Mouse (Mus musculus) lung, embryonic 16.5 days (tissue): ENCODE data around the gene Carns1. TPM values are rescaled to one million over a fixed set of nuclear protein-coding genes. Genes with fewer than 3 reads are reported as not detected.

Experiments used
- ATAC-seq: fragments of 200-750 bp; cut with Nextera tagmentation; 2 replicates; pipeline ENCODE4 v1.8.0; 2017; ENCODE audit warnings: low read depth, mild to moderate bottlenecking, moderate library complexity
- H3K27ac ChIP-seq: fragments of 300-500 bp; sonication (generic); 2 replicates; pipeline ENCODE4 v1.5.1; 2014; ENCODE audit warnings: mild to moderate bottlenecking, control low read depth, low read length
- H3K27me3 ChIP-seq: fragments of 300-500 bp; sonication (generic); 2 replicates; pipeline ENCODE4 v1.6.1; 2014; ENCODE audit warnings: low read depth, low read length, mixed read lengths; ENCODE audit not compliant: control insufficient read depth, insufficient read depth
- H3K36me3 ChIP-seq: fragments of 300-500 bp; sonication (generic); 2 replicates; pipeline ENCODE4 v1.6.1; 2014; ENCODE audit warnings: low read length; ENCODE audit not compliant: control insufficient read depth, insufficient read depth
- H3K4me1 ChIP-seq: fragments of 300-500 bp; sonication (generic); replicated peaks from 2 replicates; pipeline ENCODE4 v1.6.1; 2014; ENCODE audit warnings: low read length, mixed read lengths; ENCODE audit not compliant: control insufficient read depth, insufficient read depth
- H3K4me2 ChIP-seq: fragments of 300-500 bp; sonication (generic); 2 replicates; pipeline ENCODE4 v1.6.1; 2014; ENCODE audit warnings: low read depth, low read length, control low read depth
- H3K4me3 ChIP-seq: fragments of 300-500 bp; sonication (generic); 2 replicates; pipeline ENCODE4 v1.5.1; 2014; ENCODE audit warnings: mild to moderate bottlenecking, low read length, control low read depth
- H3K9ac ChIP-seq: fragments of 300-500 bp; sonication (generic); 2 replicates; pipeline ENCODE4 v1.6.1; 2014; ENCODE audit warnings: low read length, control low read depth
- H3K9me3 ChIP-seq: fragments of 300-500 bp; sonication (generic); 2 replicates; pipeline ENCODE4 v1.6.1; 2016; ENCODE audit warnings: low read length; ENCODE audit not compliant: control insufficient read depth
- WGBS: fragments of 180-500 bp; shearing (Covaris S2); extraction: QIAGEN DNeasy Blood & Tissue Kit; methylation state at CpG from one replicate; pipeline ENCODE4 v1.1.7; 2014; 5-methylcytosine and 5-hydroxymethylcytosine counted together
- polyA plus RNA-seq: library from polyadenylated mRNA; unstranded; fragments of >200 nt; fragmentation: Nextera tagmentation; extraction: Ambion mirVana; gene quantifications from 2 replicates; pipeline ENCODE4 v1.2.1, GENCODE M21; 2015

Gene Carns1
- 2.5 and 3.2 TPM in 2 replicates for polyA plus RNA-seq

DNA sequence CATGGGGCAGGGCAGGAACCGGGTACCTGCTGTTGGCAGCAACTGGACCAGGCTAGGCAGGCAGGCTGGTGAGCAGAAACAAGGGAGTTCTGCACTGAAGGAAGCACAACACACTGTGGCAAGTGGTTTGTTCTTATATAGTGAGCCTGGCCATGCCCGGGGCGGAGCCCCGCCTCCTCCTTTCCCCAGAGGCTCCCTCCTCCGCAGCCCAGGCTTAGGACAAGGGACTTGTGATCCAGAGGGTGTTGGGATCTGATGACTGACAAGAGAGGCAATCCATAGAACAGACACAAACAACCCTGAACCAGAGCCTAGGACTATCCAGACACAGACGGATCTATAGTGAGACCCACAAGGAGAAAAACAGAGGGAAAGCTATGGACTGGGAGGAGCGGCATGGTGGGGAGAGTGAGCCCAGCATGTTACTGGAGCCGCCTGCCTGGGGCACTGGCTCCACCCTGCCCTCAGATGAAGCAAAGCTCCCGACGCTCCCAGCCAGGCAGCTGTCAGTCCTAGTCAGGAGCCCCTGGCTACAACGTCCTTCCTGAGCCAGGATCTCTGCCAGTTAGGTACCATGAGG is at the start of gene Carns1:
Gene Carns1 (minus strand): TSS at position 112 of the 580 bp plus-strand sequence.
- 5% methylated on average over 11 of the region's 11 CpGs for WGBS
- Histone ChIP-seq H3K27ac (no peak within 1 kb of the TSS), H3K27me3 (no peaks in the 10 kb centered on the region)

DNA sequence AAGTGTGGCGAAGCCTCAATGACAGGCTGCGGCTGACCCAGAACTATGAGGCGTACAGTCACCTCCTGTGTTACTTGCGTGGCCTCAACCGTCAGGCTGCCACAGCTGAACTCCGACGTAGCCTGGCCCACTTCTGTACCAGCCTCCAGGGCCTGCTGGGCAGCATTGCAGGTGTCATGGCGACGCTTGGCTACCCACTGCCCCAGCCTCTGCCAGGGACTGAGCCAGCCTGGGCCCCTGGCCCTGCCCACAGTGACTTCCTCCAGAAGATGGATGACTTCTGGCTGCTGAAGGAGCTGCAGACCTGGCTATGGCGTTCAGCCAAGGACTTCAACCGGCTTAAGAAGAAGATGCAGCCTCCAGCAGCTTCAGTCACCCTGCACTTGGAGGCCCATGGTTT is 46.9 kb upstream of the Carns1 start:
- no peaks in the 10 kb centered on the region for H3K36me3 ChIP-seq
- H3K4me2 ChIP-seq: no peak overlapping the region
- no peak overlapping the region for H3K9ac ChIP-seq
- H3K9me3 ChIP-seq: no peaks in the 10 kb centered on the region
- H3K27ac ChIP-seq: no peak overlapping the region; the same call in 1 of the 2 replicates
- WGBS: 54% methylated on average over 11 of the region's 11 CpGs
- peak; percentile 21; the same call in 1 of the 2 replicates for ATAC-seq
- H3K4me1 ChIP-seq: peaks cover 22% of the 10 kb centered on the region
- no peak overlapping the region for H3K4me3 ChIP-seq
- H3K27me3 ChIP-seq: no peaks in the 10 kb centered on the region; the same call in 1 of the 2 replicates

More for the DNA sequence above, at the start of gene Carns1:
- Histone ChIP-seq H3K4me2 (peak within 1 kb of the TSS; percentile 44), H3K4me1 (peaks cover 7% of the 10 kb centered on the region), H3K9me3 (no peaks in the 10 kb centered on the region), H3K36me3 (no peaks in the 10 kb centered on the region), H3K4me3 (peak within 1 kb of the TSS; percentile 8; the same call in 1 of the 2 replicates), H3K9ac (peak within 1 kb of the TSS; percentile 6)
- peak; percentile 63 for ATAC-seq

DNA sequence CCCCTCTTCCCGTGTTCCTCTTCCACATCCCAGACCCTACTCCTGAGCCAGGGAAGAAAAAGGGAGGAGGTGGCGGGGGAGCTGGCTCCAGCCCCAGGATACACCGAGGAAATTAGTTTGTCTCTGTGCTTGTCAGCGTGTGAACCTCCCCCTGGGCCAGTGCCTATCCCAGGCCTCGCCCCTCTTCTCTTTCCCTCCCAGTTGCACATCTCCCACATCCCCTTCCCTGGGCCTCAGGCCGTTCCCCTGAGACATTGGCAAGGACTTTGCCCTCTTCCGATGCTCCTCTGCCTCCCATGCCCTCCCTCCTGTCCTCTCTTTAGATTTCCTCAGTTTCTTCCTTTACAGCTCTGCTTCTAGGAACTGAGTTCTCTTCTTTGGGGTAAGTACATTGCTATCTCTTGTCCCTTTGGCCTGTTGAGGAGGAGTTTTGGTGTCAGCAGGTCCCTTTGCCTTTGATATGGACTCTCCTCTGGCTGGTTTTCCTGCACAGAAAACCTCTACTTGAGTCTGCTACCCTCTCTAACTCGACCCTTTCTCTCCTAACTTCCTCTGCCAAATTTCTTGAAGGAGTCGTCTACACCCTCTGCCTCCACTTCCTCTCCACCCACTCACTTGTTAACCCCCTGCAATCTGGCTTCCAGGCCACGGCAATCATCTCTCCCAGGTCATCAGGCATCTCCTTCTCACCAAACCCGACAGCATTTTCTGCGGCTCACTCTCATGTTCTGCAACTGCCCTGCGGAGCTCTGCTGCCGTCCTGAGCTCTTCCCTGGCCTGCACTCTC is 45.9 kb upstream of the Carns1 start:
- no peaks in the 10 kb centered on the region for H3K9me3 ChIP-seq
- peak overlapping the region; percentile 3 for H3K9ac ChIP-seq
- H3K4me3 ChIP-seq: no peak overlapping the region
- H3K27me3 ChIP-seq: no peaks in the 10 kb centered on the region
- peak; percentile 61 for ATAC-seq
- WGBS: 32% methylated on average over 14 of the region's 14 CpGs
- peaks cover 32% of the 10 kb centered on the region for H3K4me1 ChIP-seq
- H3K4me2 ChIP-seq: peak overlapping the region; percentile 22; the same call in 1 of the 2 replicates
- H3K36me3 ChIP-seq: no peaks in the 10 kb centered on the region
- peak overlapping the region; percentile 87 for H3K27ac ChIP-seq

DNA sequence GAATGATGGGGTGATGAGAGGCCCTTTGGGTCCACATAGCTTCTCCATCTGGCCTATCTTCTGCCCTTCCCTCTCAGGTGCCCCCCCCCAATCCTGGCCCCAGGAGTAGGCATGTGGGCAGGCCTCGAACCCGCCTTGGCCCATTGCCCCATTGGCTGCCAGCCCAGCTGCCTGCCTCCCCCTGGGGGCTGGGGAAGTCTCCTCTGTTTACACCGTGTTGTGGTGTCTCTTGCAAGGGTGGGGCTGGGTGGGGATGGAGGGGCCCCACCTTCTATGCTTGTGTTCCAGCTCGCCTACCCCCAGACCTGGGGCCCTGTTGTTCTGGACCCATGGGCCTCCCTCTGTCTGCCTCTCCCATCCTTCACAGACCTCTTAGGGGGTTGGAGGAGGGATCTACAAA is 45.1 kb upstream of the Carns1 start:
- Histone ChIP-seq H3K36me3 (no peaks in the 10 kb centered on the region), H3K9me3 (no peaks in the 10 kb centered on the region), H3K4me2 (peak overlapping the region; percentile 22; the same call in 1 of the 2 replicates), H3K27me3 (no peaks in the 10 kb centered on the region), H3K27ac (peak overlapping the region; percentile 87), H3K4me1 (peaks cover 35% of the 10 kb centered on the region), H3K9ac (0 out of 2 replicates have a peak overlapping the region, but pooled peaks have one; percentile 43), H3K4me3 (no peak overlapping the region)
- WGBS: 32% methylated on average over 4 of the region's 4 CpGs
- ATAC-seq: 0 out of 2 replicates have a peak, but pooled peaks have one; percentile 5

DNA sequence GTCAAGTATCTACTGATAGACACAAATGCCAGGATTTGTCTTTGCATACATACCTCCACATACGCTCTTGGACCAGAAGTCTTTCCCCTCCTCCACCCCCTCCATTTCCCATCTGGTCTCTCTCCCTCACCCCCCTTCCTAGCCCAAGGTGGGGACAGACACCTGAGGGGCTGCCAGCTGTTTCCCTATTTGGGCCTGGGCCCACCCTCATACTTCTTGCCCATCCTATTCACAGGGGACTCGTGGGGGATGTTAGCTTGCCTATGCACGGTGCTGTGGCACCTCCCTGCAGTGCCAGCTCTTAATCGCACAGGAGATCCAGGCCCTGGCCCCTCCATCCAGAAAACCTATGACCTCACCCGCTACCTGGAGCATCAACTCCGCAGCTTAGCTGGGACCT is 44.7 kb upstream of the Carns1 start:
- Histone ChIP-seq H3K4me1 (peaks cover 35% of the 10 kb centered on the region), H3K4me3 (no peak overlapping the region), H3K27ac (no peak overlapping the region), H3K27me3 (no peaks in the 10 kb centered on the region), H3K4me2 (no peak overlapping the region), H3K9ac (no peak overlapping the region), H3K9me3 (no peaks in the 10 kb centered on the region), H3K36me3 (no peaks in the 10 kb centered on the region)
- no peak for ATAC-seq
- WGBS: 82% methylated on average over 6 of the region's 6 CpGs

DNA sequence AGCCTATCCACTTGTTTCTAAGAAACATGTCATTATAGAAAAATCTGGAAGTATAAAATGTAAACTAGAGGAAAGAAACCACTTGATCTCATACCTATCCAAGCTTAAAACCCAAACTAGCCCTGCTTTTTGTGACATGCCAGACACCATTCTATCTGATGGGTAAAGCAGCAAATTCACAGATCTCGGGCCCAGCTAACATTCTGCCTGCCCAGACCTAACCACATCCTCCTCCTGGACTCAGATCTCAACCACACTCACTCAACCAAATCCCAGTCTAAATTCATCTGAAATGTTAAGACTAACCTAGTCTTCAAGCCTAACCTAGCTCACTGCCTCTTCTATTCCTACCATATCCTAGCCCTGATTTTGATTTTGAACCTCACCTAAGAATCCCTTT is 43.5 kb upstream of the Carns1 start:
- Histone ChIP-seq H3K27ac (no peak overlapping the region), H3K27me3 (no peaks in the 10 kb centered on the region), H3K4me1 (peaks cover 40% of the 10 kb centered on the region), H3K4me2 (no peak overlapping the region), H3K9ac (no peak overlapping the region), H3K4me3 (no peak overlapping the region), H3K36me3 (no peaks in the 10 kb centered on the region), H3K9me3 (no peaks in the 10 kb centered on the region)
- 78% methylated on average over 1 of the region's 1 CpGs for WGBS
- ATAC-seq: no peak

DNA sequence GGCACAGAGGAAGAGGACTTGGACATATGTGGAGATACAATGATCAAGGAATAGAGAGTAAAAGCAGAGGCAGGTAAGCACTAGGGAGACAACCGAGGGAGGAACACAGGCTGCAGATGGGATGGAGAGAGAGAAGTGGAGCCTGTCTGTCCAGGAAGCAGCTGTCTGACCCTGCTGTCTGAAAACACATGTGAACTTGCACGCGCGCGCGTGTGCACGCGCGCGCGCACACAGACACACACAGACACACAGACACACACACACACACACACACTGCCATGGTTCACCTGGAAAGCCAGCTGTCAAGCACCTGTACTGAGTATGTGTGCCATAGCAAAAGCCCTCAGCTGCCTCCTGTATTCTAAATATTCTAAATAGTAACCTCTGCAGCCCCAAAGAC is 43.0 kb upstream of the Carns1 start:
- peaks cover 45% of the 10 kb centered on the region for H3K4me1 ChIP-seq
- ATAC-seq: no peak
- no peaks in the 10 kb centered on the region for H3K36me3 ChIP-seq
- no peak overlapping the region for H3K27ac ChIP-seq
- no peak overlapping the region for H3K4me2 ChIP-seq
- no peak overlapping the region for H3K9ac ChIP-seq
- H3K27me3 ChIP-seq: no peaks in the 10 kb centered on the region
- no peak overlapping the region for H3K4me3 ChIP-seq
- H3K9me3 ChIP-seq: no peaks in the 10 kb centered on the region
- WGBS: 88% methylated on average over 11 of the region's 11 CpGs

DNA sequence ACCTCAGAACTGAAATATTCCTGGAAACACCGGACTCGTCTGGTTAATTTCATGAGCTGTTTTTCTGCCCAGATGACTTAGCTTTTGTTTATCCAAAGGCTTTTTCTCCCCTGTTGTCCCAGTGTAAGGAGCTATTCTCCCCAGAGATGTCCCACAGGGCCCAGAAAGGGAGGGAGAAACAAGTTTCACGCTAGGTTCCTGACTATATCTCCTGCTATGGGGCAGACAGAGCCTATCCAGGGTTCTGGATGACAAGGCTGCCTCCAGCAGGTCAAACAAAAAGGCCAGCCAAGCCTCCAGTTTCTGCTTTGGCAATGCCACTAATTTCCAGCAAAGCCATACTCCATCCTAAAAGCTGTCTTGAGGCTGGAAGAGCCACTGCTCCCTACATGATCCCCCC is 42.6 kb upstream of the Carns1 start:
- H3K4me2 ChIP-seq: no peak overlapping the region
- H3K4me3 ChIP-seq: no peak overlapping the region
- no peak overlapping the region for H3K27ac ChIP-seq
- no peaks in the 10 kb centered on the region for H3K9me3 ChIP-seq
- H3K36me3 ChIP-seq: no peaks in the 10 kb centered on the region
- no peak overlapping the region for H3K9ac ChIP-seq
- H3K27me3 ChIP-seq: no peaks in the 10 kb centered on the region
- no peak for ATAC-seq
- 42% methylated on average over 3 of the region's 3 CpGs for WGBS
- peaks cover 49% of the 10 kb centered on the region for H3K4me1 ChIP-seq

DNA sequence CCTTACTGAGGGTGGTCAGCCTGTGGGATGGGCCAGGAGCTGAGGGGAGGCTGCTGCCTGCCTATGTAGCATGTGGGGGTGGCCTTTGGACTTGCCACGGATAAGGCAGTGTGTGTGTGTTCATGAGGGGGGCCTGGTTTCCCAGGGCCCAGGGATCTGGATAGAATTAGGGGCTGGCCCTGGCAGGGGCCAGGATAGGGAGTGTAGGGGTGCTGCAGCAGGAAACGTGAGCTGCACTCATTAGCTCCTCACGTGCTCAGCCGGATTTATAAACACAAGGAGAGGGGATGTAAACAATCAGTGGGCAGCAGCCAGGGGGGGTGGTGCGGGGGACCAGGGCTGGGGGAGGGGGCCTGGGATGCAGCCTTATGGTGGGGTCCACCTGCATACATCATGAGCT is 41.9 kb upstream of the Carns1 start:
- H3K4me1 ChIP-seq: peaks cover 56% of the 10 kb centered on the region
- H3K4me3 ChIP-seq: no peak overlapping the region; the same call in 1 of the 2 replicates
- H3K4me2 ChIP-seq: peak overlapping the region; percentile 94
- H3K9me3 ChIP-seq: no peaks in the 10 kb centered on the region
- 10% methylated on average over 5 of the region's 5 CpGs for WGBS
- no peaks in the 10 kb centered on the region for H3K36me3 ChIP-seq
- ATAC-seq: peak; percentile 12; the same call in 1 of the 2 replicates
- peak overlapping the region; percentile 12; the same call in 1 of the 2 replicates for H3K9ac ChIP-seq
- H3K27ac ChIP-seq: no peak overlapping the region
- no peaks in the 10 kb centered on the region for H3K27me3 ChIP-seq
